Mouse (Mus musculus): ENCODE measurements at regions not wholly inside any gene's neighbourhood (a gene's known extent, or its start where the extent isn't known, plus 50 kb on each side); places are given as distances from the start of the nearest gene placed in this dataset.
A peak's percentile ranks its signal among the peaks of the same experiment; 100 is the strongest.

DNA sequence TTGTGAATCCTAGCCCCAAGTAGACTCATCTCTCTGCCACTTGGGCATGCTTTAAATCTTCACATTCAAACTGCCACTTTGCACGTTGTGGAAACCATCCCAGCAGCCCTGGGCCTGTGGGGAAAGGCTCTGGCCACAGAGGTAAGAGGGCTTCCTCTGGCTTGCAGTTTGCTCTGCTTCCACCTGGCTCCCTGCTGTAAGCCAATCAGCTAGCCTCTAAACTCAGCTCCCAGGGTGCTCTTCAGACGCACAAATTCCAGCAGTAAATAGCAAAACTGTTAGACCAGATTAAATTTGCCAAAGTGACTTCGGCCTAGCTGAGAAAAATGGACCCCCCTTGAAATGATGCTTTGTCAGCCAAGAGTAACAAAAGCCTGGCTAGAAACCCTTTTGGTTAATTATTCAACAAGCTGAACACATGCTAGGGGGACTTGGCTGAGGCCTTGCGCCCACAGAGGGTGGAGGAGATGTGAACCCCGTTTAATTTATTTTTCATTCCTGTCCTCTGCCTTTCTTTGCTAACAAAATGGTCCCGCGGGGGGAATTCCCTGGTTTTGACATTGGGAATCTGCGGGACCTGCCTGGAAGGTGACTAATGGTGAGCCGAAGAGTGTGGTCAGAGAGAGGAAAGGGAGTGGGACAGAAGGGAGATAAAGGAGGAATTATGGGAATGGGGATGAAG lies 84.1 kb upstream of the Cops8 start:
- peak; percentile 10 for DNase-seq

DNA sequence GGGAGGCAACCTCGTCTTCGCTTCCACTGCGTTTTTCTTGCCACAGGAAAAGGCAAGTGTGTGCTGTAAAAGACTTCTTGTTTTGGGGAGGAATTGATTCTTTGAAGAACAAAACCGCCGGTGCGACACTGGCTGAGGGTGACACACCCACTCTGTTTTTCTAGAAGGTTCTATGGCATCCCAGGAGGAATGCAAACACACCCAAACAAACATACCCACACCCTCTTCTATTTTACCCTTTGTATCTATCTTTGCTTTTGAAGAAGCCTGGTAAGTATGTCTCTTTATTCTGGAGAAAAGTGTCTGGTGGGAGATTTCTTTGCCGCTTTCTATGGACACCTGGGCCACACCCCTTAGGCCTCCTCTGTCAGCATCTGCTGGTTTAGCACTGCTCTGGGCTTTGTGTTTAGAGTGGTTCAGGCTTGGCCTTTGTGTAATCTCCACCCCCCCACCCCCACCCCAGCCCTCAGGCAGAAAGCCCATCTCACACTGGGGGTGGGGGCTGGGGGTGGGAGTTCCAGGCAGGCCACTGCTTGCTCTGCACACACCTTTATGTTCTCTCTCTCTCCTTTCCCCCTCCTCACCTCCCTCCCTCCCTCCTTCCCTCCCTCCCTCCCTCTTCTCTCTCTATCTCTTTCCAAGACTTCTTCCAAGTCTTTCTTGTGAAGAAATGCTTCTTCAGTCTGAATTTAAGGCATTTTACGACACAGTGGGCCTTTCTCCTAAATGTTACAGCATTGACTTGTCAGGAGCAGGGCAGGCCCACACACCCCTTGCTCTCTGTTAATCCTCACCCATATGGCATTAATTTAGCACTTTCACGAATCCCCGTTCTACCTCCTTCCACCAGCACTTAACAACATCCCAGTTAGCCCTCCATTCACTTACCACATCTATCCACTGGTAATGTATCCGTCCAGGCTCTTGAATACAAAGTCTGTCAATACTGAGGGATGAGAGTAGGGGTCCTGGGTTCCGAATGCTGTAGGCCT lies 83.2 kb upstream of the Cops8 start:
- DNase-seq = no peak

DNA sequence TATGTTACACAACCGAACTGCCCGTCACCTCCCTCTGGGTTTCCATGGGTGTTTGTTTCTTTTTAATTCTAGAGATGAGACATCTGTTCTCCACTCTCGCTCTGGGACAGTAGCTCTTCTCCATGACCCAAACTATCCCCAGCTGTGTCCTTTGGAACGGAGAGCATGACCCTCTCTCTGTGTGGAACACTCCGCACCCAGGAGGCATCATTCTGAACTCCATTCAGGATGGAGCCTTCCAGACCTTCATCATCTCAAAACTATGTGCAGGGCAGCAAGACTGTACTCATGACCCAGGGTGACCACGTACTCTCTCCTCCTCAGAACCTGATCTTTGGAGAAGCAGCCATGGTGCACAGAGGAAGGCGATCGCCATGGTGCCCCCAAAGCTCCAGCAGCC lies 80.5 kb upstream of the Cops8 start:
- no peak for DNase-seq

DNA sequence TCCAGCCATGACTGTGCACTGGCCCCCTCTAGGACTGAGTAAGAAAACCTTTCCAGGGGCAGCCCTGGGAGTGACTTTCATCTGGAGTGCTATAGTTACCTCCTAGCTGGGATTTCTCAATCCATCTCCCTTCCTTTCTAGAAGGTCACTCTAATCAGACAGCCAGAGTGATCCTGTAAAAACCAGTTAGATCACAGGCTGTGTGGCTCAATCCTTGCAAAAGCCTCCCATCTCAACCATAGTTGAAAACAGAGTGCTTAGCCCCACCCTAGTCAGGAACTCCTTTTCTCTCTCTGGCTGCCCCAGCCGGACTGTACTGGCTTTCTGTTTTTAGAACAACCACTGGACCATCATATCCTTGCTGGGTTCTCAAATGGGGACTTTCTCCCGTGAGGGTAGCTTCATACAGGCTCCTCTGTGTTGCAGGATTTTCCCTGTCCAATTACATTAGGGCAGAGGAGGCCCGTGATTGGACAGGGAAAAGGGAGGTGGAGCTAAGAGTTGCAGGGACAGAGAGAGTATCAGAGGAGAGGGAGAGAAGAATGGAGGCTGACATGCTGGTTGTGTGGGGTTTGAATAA lies 78.0 kb upstream of the Cops8 start:
- DNase-seq = no peak

DNA sequence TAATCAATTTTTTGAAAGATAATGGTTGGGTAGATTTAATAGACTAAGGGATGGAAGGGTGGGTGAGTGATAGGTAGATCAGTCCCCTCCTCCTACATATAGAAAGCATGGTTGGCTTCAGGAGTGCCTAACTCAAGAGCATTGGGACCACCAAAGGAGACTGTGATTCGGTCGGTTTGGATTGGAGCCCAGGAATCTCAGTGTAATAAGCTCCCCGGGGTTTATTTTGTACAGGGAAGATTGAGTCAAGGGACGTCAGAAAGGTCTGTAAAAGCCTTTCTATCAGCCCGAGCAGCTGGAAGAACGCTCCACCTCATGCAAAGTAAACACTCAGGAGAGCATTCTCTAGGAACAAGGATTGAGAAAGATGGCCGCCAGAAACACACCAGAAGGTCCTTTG lies 76.5 kb upstream of the Cops8 start:
- no peak for DNase-seq

DNA sequence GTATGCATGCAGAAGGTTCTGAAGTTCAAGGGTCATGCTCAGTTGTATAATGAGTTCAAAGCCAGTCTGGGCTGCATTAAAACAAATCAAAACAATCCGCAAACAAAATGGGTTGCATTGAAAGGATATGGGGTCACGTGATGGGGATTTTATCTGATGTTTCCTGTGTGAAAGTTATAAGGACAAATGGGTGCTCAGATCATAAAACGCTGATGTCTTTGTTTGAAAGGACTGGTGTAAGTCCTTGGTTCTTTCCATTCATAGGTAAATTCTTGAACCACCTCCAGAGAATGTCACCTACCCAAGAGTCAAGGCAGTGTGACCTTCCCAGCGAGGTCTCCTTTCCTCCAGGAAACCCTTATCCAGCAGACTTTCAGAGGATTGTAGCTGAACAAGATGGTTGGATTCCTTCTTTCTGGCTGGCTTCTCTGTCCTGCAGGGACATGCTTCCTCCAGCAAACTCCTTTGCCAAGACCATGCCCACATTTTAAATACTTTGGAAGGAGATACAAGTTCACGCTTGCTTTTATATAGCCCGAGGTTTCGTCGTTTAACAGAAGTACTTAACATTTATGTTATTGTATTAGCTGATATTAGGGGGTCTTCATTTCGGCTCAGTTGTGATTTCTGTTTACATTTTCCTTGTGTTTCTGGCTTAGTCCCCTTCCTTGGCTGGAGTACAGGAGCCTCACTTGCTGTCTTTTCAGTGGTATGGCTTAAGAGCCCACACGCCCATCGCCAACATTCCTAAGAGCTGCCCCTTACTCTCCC lies 74.6 kb upstream of the Cops8 start:
- DNase-seq = no peak

DNA sequence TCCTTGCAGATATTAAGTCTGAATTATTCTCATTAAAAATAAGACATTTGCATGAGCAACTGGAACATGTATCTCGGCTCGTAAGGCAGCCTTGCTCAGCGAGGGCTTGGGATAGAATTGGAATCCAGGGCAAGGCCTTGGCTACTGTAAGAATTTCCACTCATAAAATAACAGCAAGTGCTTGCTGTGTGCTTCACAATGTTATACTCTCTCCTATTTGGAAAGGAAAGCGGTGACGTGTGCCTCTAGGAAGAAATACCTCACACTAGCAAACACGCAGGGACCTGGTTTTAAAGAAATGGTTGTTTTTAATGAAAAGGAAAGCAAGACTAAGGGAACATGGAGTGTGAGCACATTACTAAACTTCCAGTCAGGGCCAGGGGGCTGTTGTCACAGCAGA lies 69.3 kb upstream of the Cops8 start:
- no peak for DNase-seq

DNA sequence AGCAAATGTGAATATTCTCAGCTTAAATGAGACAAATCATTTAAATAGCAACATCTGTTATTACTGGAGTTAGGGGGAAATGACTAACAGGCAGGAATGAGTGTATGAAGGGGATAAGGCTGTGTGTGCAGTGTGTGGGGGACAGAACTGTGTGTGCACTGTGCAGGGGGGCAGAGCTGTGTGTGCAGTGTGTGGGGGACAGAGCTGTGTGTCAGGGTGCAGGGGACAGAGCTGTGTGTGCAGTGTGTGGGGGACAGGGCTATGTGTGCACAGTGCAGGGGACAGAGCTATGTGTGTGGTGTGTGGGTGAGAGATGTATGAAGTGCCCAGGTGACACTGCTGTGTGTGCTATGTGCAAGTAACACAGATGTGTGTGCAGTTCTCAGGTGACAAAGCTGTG lies 66.7 kb upstream of the Cops8 start:
- DNase-seq = no peak

DNA sequence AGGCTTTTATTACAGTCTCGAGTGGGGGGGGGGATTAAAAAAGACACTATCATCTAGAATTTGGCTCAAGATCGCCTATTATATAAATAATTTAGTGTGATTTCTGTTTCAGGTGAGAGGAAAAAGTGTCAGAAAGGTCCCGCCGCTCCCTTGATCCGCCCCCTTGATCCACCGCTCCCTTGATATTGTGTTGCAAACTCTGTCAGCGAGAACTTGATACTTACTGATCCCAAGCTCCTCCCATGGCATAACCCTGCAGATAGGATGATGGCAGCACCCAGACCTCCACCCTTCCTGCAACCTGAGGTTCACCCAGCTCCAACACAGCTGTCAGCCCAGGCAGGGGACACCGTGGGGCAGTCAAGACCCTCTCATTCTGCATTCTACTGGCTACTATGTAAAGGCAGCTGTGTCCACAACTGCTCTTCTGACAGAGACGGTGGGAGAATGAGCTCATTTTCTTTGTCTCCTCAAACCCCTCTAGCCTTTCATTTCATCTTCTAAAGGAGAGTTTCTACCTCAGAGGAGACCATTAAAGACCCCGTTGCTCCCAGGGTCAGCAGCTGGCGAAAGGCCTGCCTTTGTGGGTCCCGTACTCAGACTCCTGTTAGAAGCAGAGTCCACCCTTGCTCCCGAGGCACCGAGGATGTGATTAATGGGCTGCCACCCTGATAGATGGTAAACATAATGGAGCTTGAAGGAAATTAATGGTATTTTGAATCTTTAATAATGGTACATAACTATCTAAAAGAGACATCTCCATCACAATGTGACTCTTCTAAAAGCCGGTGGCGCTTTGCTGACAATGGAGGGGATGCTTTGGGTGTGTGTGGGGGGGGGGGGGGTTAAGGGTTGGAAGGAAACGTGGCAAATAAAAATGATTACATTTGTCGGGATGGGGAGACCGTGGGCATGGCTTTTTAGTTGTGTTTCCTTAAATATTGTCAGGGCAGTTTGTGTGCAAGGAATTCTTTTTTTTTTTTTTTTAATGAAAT lies 58.7 kb upstream of the Cops8 start:
- DNase-seq = no peak

DNA sequence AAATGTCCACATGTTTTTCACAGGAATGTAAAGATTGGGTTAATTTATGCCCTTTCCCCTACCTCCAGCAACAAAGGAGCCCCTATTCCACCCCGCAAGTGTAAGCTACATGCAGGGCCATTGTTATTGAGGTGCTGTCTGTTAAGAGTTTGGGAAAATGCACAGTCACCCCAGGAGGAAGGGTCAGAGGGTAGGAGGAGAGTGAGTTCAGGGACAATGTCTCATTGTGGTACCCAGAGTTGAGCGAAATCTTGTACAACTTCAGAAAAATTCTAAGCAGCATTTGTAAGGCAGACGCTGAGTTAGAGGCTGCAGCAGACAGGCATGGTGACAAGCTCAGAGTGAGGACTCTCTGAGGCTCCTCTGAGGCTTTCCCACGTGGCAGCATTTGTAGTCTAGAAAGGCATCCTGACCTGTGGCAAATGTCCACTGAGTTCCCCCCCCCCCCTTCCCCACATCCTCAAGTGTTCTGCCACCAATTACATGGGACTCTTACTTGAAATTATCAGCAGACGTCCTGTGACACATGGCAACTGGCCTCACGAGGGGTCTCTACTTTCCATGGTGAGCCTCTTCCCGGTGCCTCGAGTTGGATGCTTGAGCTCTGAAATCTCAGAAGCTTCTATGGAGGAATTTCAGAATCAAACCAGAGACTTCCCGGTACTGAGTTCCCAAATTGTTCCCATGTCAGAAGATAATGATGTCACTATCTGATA lies 57.8 kb upstream of the Cops8 start:
- DNase-seq = no peak

DNA sequence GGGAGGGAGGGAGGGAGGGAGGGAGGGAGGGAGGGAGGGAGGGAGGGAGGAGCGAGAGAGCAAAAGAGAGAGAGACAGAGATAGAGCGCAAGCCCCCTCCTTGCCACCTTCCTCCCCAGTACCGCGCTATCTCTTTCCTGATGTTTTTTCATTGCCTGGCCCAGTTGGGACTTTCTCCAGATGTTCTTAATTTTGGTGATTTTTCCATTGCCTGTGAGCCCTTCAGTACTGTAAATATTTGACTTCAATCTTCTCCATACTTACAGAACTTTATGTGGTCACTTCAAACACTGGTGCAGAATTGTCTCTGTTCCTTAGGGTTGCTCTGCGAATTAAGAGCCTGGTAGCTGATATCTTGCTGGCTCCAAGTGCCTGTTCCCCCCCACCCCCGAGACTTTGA lies 50.1 kb upstream of the Cops8 start:
- DNase-seq = no peak
